Mouse (Mus musculus) neural tube, embryonic 14.5 days (tissue): ENCODE measurements around the gene Smyd3. TPM values are rescaled to one million over a fixed set of nuclear protein-coding genes. Genes with fewer than 3 reads are reported as not detected.

Experiments used
- ATAC-seq: fragments of 200-750 bp; cut with Nextera tagmentation; 2 replicates; pipeline ENCODE4 v1.8.0; 2017; ENCODE audit warnings: low read depth, mild to moderate bottlenecking, moderate TSS enrichment, moderate library complexity
- H3K27ac ChIP-seq: fragments of 300-500 bp; sonication (generic); 2 replicates; pipeline ENCODE4 v1.5.1; 2014; ENCODE audit warnings: low read depth, mild to moderate bottlenecking, control low read depth, low read length, moderate library complexity, mixed read lengths
- H3K27me3 ChIP-seq: fragments of 300-500 bp; sonication (generic); 2 replicates; pipeline ENCODE4 v1.6.1; 2014; ENCODE audit warnings: low read length; ENCODE audit not compliant: control insufficient read depth, insufficient read depth
- H3K36me3 ChIP-seq: fragments of 300-500 bp; sonication (generic); 2 replicates; pipeline ENCODE4 v1.6.1; 2014; ENCODE audit warnings: low read length, mixed read lengths; ENCODE audit not compliant: control insufficient read depth, insufficient read depth
- H3K4me1 ChIP-seq: fragments of 300-500 bp; sonication (generic); 2 replicates; pipeline ENCODE4 v1.6.1; 2014; ENCODE audit warnings: low read length; ENCODE audit not compliant: control insufficient read depth, insufficient read depth
- H3K4me2 ChIP-seq: fragments of 300-500 bp; sonication (generic); 2 replicates; pipeline ENCODE4 v1.6.1; 2014; ENCODE audit warnings: mild to moderate bottlenecking, low read depth, low read length, control low read depth
- H3K4me3 ChIP-seq: fragments of 300-500 bp; sonication (generic); 2 replicates; pipeline ENCODE4 v1.5.1; 2014; ENCODE audit warnings: low read depth, low read length, control low read depth, mixed read lengths
- H3K9ac ChIP-seq: fragments of 300-500 bp; sonication (generic); replicated peaks from 2 replicates; pipeline ENCODE4 v1.6.1; 2014; ENCODE audit warnings: low read depth, mild to moderate bottlenecking, control low read depth, low read length, mixed read lengths
- H3K9me3 ChIP-seq: fragments of 300-500 bp; sonication (generic); 2 replicates; pipeline ENCODE4 v1.6.1; 2016; ENCODE audit warnings: low read length; ENCODE audit not compliant: control insufficient read depth
- WGBS: fragments of 180-500 bp; shearing (Covaris S2); extraction: QIAGEN DNeasy Blood & Tissue Kit; methylation state at CpG from one replicate; pipeline ENCODE4 v1.1.7; 2014; 5-methylcytosine and 5-hydroxymethylcytosine counted together
- polyA plus RNA-seq: library from polyadenylated mRNA; unstranded; fragments of >200 nt; fragmentation: Nextera tagmentation; extraction: Ambion mirVana; gene quantifications from 2 replicates; pipeline ENCODE4 v1.2.1, GENCODE M21; 2014

Smyd3 gene
- polyA plus RNA-seq, 1 experiment from 2014 or later = 25.6 TPM

DNA sequence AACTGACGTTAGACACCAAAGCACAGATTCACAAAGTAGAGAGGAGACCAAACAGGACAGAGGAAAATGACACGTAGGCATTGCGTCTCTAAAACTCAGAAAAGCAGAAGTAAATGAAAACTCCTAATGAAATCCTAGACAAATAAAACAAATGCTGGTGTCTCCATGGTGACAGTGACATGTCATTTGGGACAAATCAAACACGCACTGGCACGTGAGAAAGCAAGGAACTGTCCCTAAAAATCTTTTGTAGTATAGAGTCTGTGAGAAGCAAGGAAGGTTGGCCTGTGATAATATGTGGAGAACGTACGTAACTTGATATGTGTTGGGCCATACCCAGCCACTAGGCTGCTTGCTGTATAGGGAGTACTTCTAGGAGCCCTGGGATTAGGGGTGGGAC, 399.2 kb downstream of the Smyd3 start:
- peaks cover 8% of the 10 kb centered on the region; the same call in 1 of the 2 replicates for H3K4me1 ChIP-seq
- H3K9me3 ChIP-seq = no peaks in the 10 kb centered on the region
- no peaks in the 10 kb centered on the region for H3K36me3 ChIP-seq
- ATAC-seq = no peak
- 83% methylated on average over 7 of the region's 7 CpGs for WGBS
- no peak overlapping the region for H3K9ac ChIP-seq
- H3K4me3 ChIP-seq = no peak overlapping the region
- H3K4me2 ChIP-seq = no peak overlapping the region
- no peaks in the 10 kb centered on the region; the same call in 1 of the 2 replicates for H3K27me3 ChIP-seq
- no peak overlapping the region for H3K27ac ChIP-seq

- 92% methylated on average over 10 of the region's 10 CpGs for WGBS
- H3K9me3 ChIP-seq = no peaks in the 10 kb centered on the region
- H3K36me3 ChIP-seq = no peaks in the 10 kb centered on the region
- H3K27ac ChIP-seq = no peak overlapping the region
- H3K4me2 ChIP-seq = no peak overlapping the region
- H3K4me1 ChIP-seq = peaks cover 8% of the 10 kb centered on the region; the same call in 1 of the 2 replicates
- no peak overlapping the region for H3K9ac ChIP-seq
- H3K4me3 ChIP-seq = no peak overlapping the region
- H3K27me3 ChIP-seq = no peaks in the 10 kb centered on the region; the same call in 1 of the 2 replicates
- no peak for ATAC-seq
Observed at GRCm38 (mm10) chr1:179116729-179117663, 400.8 kb downstream of the Smyd3 start.

DNA sequence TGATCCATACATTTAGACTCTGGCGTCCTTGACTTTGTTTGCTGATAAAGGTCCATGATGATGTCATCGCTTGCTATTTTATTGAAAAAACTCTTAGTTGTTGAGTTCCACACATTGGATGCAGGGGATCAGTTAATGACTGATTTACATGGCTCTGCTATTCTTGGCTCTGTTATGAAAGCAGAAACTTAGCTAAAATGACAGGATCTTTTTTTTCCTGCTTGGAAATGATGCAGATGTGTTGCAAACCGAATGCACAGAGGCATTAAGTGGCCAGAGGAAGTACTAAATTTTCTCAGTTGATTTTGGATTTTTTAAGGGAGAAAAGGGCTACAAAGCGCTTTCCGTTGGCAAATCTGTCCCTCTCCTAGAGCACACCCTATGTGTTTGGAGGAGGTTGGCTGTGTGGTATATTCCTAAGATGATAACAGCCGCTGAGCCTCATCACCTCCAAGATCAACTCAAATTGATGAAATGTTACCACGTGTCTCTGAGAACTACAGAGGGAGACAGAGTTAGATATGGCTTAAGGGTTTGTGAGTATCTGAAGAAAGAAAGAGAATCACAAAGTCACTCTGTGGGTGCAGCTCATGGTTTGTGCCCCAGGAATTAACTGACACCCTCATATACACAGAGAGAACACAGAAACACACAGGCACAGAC, 402.9 kb downstream of the Smyd3 start:
- Histone ChIP-seq H3K9ac (no peak overlapping the region), H3K9me3 (no peaks in the 10 kb centered on the region), H3K4me3 (no peak overlapping the region), H3K4me1 (no peaks in the 10 kb centered on the region), H3K36me3 (no peaks in the 10 kb centered on the region), H3K27me3 (no peaks in the 10 kb centered on the region; the same call in 1 of the 2 replicates), H3K27ac (no peak overlapping the region), H3K4me2 (no peak overlapping the region)
- ATAC-seq = no peak
- 88% methylated on average over 7 of the region's 7 CpGs for WGBS

- no peak for ATAC-seq
- H3K27me3 ChIP-seq = no peaks in the 10 kb centered on the region; the same call in 1 of the 2 replicates
- no peak overlapping the region for H3K27ac ChIP-seq
- no peak overlapping the region for H3K4me3 ChIP-seq
- H3K4me2 ChIP-seq = no peak overlapping the region
- H3K4me1 ChIP-seq = no peaks in the 10 kb centered on the region
- 95% methylated on average over 3 of the region's 3 CpGs for WGBS
- no peak overlapping the region for H3K9ac ChIP-seq
- H3K9me3 ChIP-seq = no peaks in the 10 kb centered on the region
- H3K36me3 ChIP-seq = no peaks in the 10 kb centered on the region
Observed at GRCm38 (mm10) chr1:179114385-179114784, 403.5 kb downstream of the Smyd3 start.

DNA sequence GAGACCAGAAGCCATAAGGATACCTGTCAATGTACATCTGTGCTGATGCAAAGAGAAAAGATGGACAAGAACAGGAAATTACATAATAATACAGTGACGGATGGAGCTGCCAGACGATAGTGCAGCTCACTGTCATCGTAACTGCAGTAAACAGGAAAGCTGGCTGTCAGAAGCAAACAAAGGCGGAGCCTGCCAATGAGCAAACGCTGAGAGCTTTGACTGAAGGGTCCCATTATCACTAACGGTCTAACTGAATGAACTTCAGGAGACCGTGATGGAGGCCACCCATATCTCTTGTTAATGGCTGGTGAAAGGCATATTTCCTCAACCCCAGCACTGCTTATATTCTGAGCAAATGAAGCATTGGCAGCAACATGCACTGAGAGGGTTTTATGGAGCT, 409.1 kb downstream of the Smyd3 start:
- WGBS = 30% methylated on average over 7 of the region's 7 CpGs

GRCm38 (mm10) chr1:179107761-179108694, 409.8 kb downstream of the Smyd3 start:
- ATAC-seq = no peak
- no peaks in the 10 kb centered on the region for H3K36me3 ChIP-seq
- H3K9me3 ChIP-seq = no peaks in the 10 kb centered on the region
- H3K27ac ChIP-seq = no peak overlapping the region
- no peaks in the 10 kb centered on the region; the same call in none of the 2 replicates for H3K27me3 ChIP-seq
- WGBS = 55% methylated on average over 16 of the region's 16 CpGs
- no peak overlapping the region for H3K9ac ChIP-seq
- H3K4me1 ChIP-seq = peaks cover 16% of the 10 kb centered on the region
- no peak overlapping the region for H3K4me2 ChIP-seq
- H3K4me3 ChIP-seq = no peak overlapping the region

More for the DNA sequence above, 409.1 kb downstream of the Smyd3 start:
- peaks cover 16% of the 10 kb centered on the region for H3K4me1 ChIP-seq
- H3K4me2 ChIP-seq = no peak overlapping the region
- ATAC-seq = no peak
- no peaks in the 10 kb centered on the region for H3K9me3 ChIP-seq
- no peaks in the 10 kb centered on the region; the same call in none of the 2 replicates for H3K27me3 ChIP-seq
- H3K27ac ChIP-seq = no peak overlapping the region
- no peaks in the 10 kb centered on the region for H3K36me3 ChIP-seq
- no peak overlapping the region for H3K4me3 ChIP-seq
- H3K9ac ChIP-seq = no peak overlapping the region

- Histone ChIP-seq H3K27me3 (no peaks in the 10 kb centered on the region; the same call in none of the 2 replicates), H3K9ac (no peak overlapping the region), H3K4me2 (no peak overlapping the region), H3K4me1 (peaks cover 16% of the 10 kb centered on the region), H3K4me3 (no peak overlapping the region), H3K9me3 (no peaks in the 10 kb centered on the region), H3K27ac (no peak overlapping the region), H3K36me3 (no peaks in the 10 kb centered on the region)
- ATAC-seq = 0 out of 2 replicates have a peak, but pooled peaks have one; percentile 38
- 48% methylated on average over 7 of the region's 7 CpGs for WGBS
Observed at GRCm38 (mm10) chr1:179107211-179107610, 410.6 kb downstream of the Smyd3 start.

DNA sequence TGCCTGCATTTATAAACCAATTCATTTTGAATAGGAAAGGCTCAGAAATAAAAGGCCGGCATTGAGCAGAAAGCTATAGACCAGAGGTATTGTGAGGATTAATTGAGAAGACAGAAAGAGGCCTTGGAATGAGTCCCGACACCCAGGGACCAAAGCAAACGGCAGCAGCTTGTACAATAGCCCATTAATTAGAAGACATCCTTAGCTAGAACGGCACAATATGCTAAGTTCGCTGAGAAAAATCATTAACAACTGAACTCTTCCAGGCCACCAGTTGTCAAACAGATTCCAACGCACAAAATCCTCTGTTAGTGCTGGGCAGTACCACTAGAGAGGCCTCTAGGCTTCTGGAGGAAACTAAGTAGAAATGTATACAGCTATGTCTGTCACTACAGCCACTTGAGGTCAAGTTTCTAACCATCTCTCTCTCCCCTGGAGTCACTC, 411.1 kb downstream of the Smyd3 start:
- H3K27ac ChIP-seq = 0 out of 2 replicates have a peak overlapping the region, but pooled peaks have one; percentile 13
- H3K27me3 ChIP-seq = no peaks in the 10 kb centered on the region; the same call in none of the 2 replicates
- no peak overlapping the region for H3K9ac ChIP-seq
- peaks cover 16% of the 10 kb centered on the region for H3K4me1 ChIP-seq
- peak overlapping the region; percentile 12; the same call in 1 of the 2 replicates for H3K4me2 ChIP-seq
- H3K4me3 ChIP-seq = no peak overlapping the region
- ATAC-seq = peak; percentile 44; the same call in 1 of the 2 replicates
- no peaks in the 10 kb centered on the region for H3K36me3 ChIP-seq
- WGBS = 14% methylated on average over 6 of the region's 6 CpGs
- H3K9me3 ChIP-seq = no peaks in the 10 kb centered on the region
